Mouse (Mus musculus) embryonic facial prominence, embryonic 13.5 days (tissue): ENCODE results near the gene Capzb. TPM values are rescaled to one million over a fixed set of nuclear protein-coding genes. Genes with fewer than 3 reads are reported as not detected.

Experiments used
- ATAC-seq: fragments of 200-750 bp; cut with Nextera tagmentation; 2 replicates; pipeline ENCODE4 v1.8.0; 2017; ENCODE audit warnings: low read depth; ENCODE audit not compliant: insufficient number of reproducible peaks, insufficient read depth, low FRiP score, low TSS enrichment
- H3K27ac ChIP-seq: fragments of 300-500 bp; sonication (generic); 2 replicates; pipeline ENCODE4 v1.5.1; 2015; ENCODE audit warnings: moderate library complexity, mild to moderate bottlenecking, inconsistent platforms
- H3K27me3 ChIP-seq: fragments of 300-500 bp; sonication (generic); 2 replicates; pipeline ENCODE4 v1.6.1; 2015; ENCODE audit warnings: mild to moderate bottlenecking, inconsistent platforms
- H3K36me3 ChIP-seq: fragments of 300-500 bp; sonication (generic); 2 replicates; pipeline ENCODE4 v1.6.1; 2015; ENCODE audit warnings: mild to moderate bottlenecking, inconsistent platforms
- H3K4me1 ChIP-seq: fragments of 300-500 bp; sonication (generic); 2 replicates; pipeline ENCODE4 v1.6.1; 2015; ENCODE audit warnings: inconsistent platforms
- H3K4me2 ChIP-seq: fragments of 300-500 bp; sonication (generic); 2 replicates; pipeline ENCODE4 v1.6.1; 2015; ENCODE audit warnings: moderate library complexity, mild to moderate bottlenecking, inconsistent platforms
- H3K4me3 ChIP-seq: fragments of 300-500 bp; sonication (generic); 2 replicates; pipeline ENCODE4 v1.5.1; 2015; ENCODE audit warnings: mild to moderate bottlenecking, inconsistent platforms
- H3K9ac ChIP-seq: fragments of 300-500 bp; sonication (generic); 2 replicates; pipeline ENCODE4 v1.6.1; 2015; ENCODE audit warnings: mild to moderate bottlenecking, inconsistent platforms
- H3K9me3 ChIP-seq: fragments of 300-500 bp; sonication (generic); 2 replicates; pipeline ENCODE4 v1.6.1; 2016; ENCODE audit warnings: inconsistent platforms
- WGBS: fragments of 180-500 bp; shearing (Covaris S2); methylation state at CpG from one replicate; pipeline ENCODE4 v1.1.7; 2015; ENCODE audit warnings: mixed read lengths; 5-methylcytosine and 5-hydroxymethylcytosine counted together
- polyA plus RNA-seq: library from polyadenylated mRNA; unstranded; fragments of >200 nt; fragmentation: Nextera tagmentation; extraction: Ambion mirVana; gene quantifications from 2 replicates; pipeline ENCODE4 v1.2.1, GENCODE M21; 2015

Capzb gene
- polyA plus RNA-seq, 1 experiment from 2014 or later: 424 TPM

DNA sequence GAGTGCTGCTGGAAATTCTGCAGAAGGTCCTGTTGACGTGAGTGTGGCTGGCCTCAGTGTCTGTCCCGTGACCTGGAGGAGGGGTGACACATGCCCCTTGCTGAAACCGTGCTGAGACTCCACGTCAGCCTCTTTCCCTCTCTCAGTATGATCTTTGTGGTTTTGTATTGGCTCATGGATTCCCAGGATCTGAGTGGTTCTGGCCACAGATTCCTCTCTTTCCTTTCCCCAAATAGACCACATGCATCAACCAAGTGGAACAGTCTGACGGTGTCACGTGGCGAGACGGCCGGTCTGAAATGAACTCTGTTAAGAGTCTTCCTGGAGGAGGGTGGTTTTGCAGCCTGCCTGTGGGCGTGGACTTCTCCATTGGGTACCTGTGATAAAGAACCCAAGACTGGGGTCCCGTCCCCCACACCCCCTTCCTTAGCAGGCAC is 21.3 kb downstream of the Capzb start:
- no peak overlapping the region for H3K4me3 ChIP-seq
- peaks cover 99% of the 10 kb centered on the region for H3K4me1 ChIP-seq
- H3K36me3 ChIP-seq: 0 out of 2 replicates have a peak, but pooled peaks cover 3% of the 10 kb centered on the region
- no peaks in the 10 kb centered on the region for H3K9me3 ChIP-seq
- no peaks in the 10 kb centered on the region for H3K27me3 ChIP-seq
- ATAC-seq: peak; percentile 65
- H3K4me2 ChIP-seq: peak overlapping the region; percentile 36
- 27% methylated on average over 11 of the region's 11 CpGs for WGBS
- H3K9ac ChIP-seq: 0 out of 2 replicates have a peak overlapping the region, but pooled peaks have one; percentile 44
- H3K27ac ChIP-seq: peak overlapping the region; percentile 92

DNA sequence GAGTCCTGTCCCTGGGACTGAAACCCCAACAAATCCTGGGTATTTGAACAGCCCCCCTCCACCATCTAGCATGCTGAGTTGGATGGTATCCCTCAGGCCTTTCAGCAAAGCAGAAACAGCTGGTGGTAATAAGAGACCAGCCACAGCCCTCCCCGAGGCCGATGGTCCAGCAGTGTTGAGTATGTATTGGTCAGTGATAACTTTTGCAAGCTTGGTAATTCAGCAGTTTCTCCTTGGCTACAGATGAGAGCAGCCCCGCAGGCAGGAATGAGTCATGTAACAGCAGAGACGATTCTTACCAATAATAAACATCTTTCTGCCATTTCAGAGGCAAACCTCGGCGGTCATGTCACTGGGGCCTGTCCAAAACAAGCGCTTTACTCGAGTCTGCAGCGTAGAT is 23.9 kb downstream of the Capzb start:
- WGBS: 29% methylated on average over 9 of the region's 9 CpGs
- peak overlapping the region; percentile 76 for H3K27ac ChIP-seq
- H3K36me3 ChIP-seq: 0 out of 2 replicates have a peak, but pooled peaks cover 3% of the 10 kb centered on the region
- H3K4me2 ChIP-seq: peak overlapping the region; percentile 20; the same call in 1 of the 2 replicates
- peaks cover 85% of the 10 kb centered on the region for H3K4me1 ChIP-seq
- H3K9me3 ChIP-seq: no peaks in the 10 kb centered on the region
- H3K27me3 ChIP-seq: no peaks in the 10 kb centered on the region
- no peak overlapping the region for H3K4me3 ChIP-seq
- ATAC-seq: no peak
- H3K9ac ChIP-seq: 0 out of 2 replicates have a peak overlapping the region, but pooled peaks have one; percentile 37

DNA sequence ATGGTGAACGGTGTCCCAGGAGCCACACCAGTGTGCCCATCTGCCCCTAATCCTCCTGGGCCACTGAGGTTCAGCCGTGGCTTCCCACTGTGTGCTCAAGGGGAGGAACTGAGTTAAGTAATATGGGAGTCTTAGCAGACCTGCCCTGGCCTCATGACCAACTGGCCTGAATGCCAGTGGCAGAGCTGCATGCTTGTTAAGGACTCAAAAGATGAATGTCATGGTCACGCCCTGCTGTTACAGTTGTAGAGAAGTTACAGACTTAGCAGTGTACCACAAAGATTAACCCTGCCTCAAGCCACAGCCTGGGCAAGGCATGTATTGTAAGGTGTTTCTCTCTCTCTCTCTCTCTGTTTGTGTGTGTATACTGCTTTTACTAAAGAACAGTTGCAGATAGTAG is 25.8 kb downstream of the Capzb start:
- Histone ChIP-seq H3K9me3 (no peaks in the 10 kb centered on the region), H3K4me3 (no peak overlapping the region), H3K9ac (no peak overlapping the region), H3K27me3 (no peaks in the 10 kb centered on the region), H3K27ac (no peak overlapping the region), H3K4me1 (peaks cover 80% of the 10 kb centered on the region), H3K4me2 (no peak overlapping the region), H3K36me3 (no peaks in the 10 kb centered on the region)
- WGBS: 71% methylated on average over 3 of the region's 3 CpGs
- no peak for ATAC-seq

DNA sequence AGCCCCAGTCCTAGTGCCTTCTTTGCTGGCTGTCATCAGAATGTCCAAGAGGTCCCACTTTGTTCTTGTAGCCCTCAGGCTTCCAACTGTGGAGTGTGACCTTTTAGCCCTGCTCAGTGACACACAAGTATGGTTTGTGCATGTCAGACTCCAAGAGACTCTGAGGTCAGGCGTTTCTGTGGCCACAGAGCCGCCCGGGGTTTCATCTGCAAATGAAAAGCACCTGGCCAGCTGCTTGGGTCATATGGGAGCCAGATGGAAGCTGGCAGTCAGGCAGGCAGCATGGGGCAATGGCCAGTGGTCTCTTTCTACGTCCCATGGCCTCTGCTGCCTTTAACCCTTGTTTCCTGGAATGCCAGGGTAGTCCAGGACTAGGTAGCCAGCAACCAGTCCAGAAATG is 27.0 kb downstream of the Capzb start:
- H3K4me2 ChIP-seq: no peak overlapping the region
- H3K27ac ChIP-seq: no peak overlapping the region
- H3K9ac ChIP-seq: no peak overlapping the region
- no peak overlapping the region for H3K4me3 ChIP-seq
- peaks cover 69% of the 10 kb centered on the region for H3K4me1 ChIP-seq
- WGBS: 29% methylated on average over 4 of the region's 4 CpGs
- no peaks in the 10 kb centered on the region for H3K27me3 ChIP-seq
- ATAC-seq: no peak
- H3K9me3 ChIP-seq: no peaks in the 10 kb centered on the region
- H3K36me3 ChIP-seq: no peaks in the 10 kb centered on the region

DNA sequence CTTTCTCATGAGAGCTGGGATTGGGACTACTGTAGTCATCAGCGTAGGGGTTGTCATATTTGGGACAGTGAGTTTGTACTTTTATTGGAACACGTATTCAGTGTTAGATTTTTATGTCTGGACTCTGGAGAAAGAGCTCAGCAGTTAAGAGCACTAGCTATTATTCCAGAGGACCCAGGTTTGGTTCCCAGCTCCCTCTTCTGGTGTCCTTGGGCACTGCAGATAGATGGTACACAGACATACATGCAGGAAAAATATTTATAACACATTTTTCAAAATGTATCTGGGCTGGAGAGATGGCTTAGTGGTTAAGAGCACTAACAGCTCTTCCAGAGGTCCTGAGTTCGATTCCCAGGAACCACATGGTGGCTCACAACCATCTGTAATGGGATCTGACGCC is 28.3 kb downstream of the Capzb start:
- 95% methylated on average over 4 of the region's 4 CpGs for WGBS
- H3K4me2 ChIP-seq: no peak overlapping the region
- ATAC-seq: no peak
- no peak overlapping the region for H3K27ac ChIP-seq
- H3K27me3 ChIP-seq: no peaks in the 10 kb centered on the region
- no peak overlapping the region for H3K9ac ChIP-seq
- no peak overlapping the region for H3K4me3 ChIP-seq
- H3K9me3 ChIP-seq: no peaks in the 10 kb centered on the region
- peaks cover 61% of the 10 kb centered on the region for H3K4me1 ChIP-seq
- peaks cover 5% of the 10 kb centered on the region for H3K36me3 ChIP-seq

DNA sequence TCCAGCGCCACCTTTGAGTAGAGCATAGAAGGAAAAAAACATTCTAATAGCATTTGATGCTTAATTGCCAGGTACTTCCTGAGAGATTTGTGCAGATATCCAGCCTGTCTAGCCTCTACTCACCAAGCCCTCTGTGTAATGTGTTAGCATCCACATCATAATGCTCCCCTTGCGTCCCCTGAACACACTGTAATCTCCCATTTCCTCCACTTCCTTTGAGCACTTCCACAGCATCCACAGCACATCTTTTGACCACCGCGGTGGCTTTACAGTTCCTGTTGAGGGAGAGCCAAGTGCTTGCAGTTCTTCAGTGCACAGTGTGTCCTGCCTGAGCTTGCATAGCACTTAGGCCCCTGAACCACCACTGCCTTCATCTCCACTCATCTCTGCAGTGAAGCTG is 29.1 kb downstream of the Capzb start:
- no peak overlapping the region for H3K9ac ChIP-seq
- no peak overlapping the region for H3K4me2 ChIP-seq
- H3K4me3 ChIP-seq: no peak overlapping the region
- H3K27ac ChIP-seq: no peak overlapping the region; the same call in 1 of the 2 replicates
- peaks cover 11% of the 10 kb centered on the region for H3K36me3 ChIP-seq
- no peak for ATAC-seq
- peaks cover 57% of the 10 kb centered on the region for H3K4me1 ChIP-seq
- 87% methylated on average over 4 of the region's 4 CpGs for WGBS
- no peaks in the 10 kb centered on the region for H3K9me3 ChIP-seq
- no peaks in the 10 kb centered on the region for H3K27me3 ChIP-seq

DNA sequence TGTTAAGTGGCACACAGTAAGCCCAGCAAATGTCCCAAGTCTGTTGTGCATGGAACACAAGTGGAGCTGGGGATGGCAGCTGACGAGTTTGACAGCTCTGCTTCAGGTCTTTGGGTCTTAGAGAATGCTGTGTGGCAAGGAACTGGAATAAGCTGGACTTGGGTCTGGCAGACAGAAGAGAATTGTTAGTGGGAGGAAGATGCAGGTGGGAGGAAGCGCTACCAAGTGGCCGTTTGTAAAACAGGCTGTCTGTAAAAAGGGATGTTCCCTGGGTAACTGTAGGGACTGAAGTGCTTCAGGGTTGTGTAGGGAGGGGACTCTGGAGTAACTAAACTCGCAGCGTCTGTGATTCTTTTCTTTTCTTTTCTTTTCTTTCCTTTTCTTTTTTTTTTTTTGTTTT is 32.4 kb downstream of the Capzb start:
- H3K4me2 ChIP-seq: no peak overlapping the region
- no peak for ATAC-seq
- WGBS: 74% methylated on average over 5 of the region's 5 CpGs
- no peaks in the 10 kb centered on the region for H3K27me3 ChIP-seq
- H3K36me3 ChIP-seq: peaks cover 11% of the 10 kb centered on the region
- no peak overlapping the region for H3K9ac ChIP-seq
- no peaks in the 10 kb centered on the region for H3K9me3 ChIP-seq
- no peak overlapping the region for H3K4me3 ChIP-seq
- H3K4me1 ChIP-seq: peaks cover 55% of the 10 kb centered on the region
- H3K27ac ChIP-seq: 0 out of 2 replicates have a peak overlapping the region, but pooled peaks have one; percentile 2

DNA sequence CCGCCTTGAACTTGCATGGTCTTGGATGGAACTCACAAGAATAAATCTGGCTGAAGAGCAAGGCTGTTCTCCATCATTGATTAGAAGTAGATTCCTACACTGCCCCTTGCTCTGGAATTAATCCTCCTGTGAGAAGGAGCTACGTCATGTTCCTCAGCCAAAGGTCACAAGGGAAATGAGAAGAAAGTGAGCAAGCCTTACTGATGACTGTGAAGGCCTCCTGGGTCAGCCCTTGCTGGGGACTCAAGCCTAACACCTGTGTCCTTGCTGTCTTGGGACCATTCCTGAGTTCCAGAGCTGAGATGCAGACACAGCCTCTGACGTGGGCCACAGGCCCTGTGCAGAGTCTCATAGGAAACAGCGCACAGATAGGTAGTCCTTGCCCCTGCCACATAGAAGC is 33.2 kb downstream of the Capzb start:
- no peak overlapping the region for H3K4me2 ChIP-seq
- no peak overlapping the region for H3K9ac ChIP-seq
- peaks cover 63% of the 10 kb centered on the region for H3K4me1 ChIP-seq
- ATAC-seq: no peak
- no peaks in the 10 kb centered on the region for H3K27me3 ChIP-seq
- peaks cover 11% of the 10 kb centered on the region for H3K36me3 ChIP-seq
- WGBS: 84% methylated on average over 4 of the region's 4 CpGs
- no peaks in the 10 kb centered on the region for H3K9me3 ChIP-seq
- H3K27ac ChIP-seq: no peak overlapping the region
- H3K4me3 ChIP-seq: no peak overlapping the region

DNA sequence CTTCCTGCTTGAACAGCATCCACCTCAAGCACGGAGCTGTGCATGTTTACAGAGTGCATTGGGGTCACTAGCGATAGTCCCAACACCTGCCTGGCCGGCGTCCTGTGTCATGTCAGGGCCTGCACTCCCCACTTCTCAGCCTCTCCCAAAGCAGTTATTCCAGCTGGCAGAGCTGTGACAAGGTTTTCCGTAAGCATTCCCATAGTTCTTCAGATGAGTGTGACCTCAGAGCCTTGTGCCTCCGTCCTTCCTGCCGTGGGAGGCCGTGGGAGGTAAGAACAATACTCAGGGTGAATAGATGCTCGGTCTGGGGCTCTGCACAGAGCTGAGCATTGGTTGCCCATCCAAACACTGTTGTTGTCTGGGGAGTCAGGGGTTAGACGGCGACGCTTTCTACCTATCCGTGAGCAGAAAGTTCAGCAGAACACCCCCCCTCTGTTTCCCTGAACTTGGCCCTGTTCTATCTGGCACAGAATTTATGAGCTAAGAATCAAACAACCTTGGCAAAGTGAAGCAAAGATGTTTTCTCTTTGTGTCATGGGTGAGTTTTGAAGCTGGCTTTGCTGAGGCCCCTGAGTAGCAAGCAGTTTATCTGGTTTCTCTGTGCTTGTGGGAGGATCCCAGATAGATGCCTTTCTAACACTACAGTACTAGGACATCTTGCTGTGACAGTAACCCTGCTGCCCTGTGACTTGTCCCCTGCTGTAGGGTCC is 34.0 kb downstream of the Capzb start:
- no peak for ATAC-seq
- H3K9me3 ChIP-seq: no peaks in the 10 kb centered on the region
- peaks cover 11% of the 10 kb centered on the region for H3K36me3 ChIP-seq
- WGBS: 81% methylated on average over 13 of the region's 13 CpGs
- H3K9ac ChIP-seq: 0 out of 2 replicates have a peak overlapping the region, but pooled peaks have one; percentile 32
- H3K27me3 ChIP-seq: no peaks in the 10 kb centered on the region
- peaks cover 68% of the 10 kb centered on the region for H3K4me1 ChIP-seq
- H3K4me3 ChIP-seq: no peak overlapping the region
- no peak overlapping the region; the same call in 1 of the 2 replicates for H3K27ac ChIP-seq
- H3K4me2 ChIP-seq: no peak overlapping the region

DNA sequence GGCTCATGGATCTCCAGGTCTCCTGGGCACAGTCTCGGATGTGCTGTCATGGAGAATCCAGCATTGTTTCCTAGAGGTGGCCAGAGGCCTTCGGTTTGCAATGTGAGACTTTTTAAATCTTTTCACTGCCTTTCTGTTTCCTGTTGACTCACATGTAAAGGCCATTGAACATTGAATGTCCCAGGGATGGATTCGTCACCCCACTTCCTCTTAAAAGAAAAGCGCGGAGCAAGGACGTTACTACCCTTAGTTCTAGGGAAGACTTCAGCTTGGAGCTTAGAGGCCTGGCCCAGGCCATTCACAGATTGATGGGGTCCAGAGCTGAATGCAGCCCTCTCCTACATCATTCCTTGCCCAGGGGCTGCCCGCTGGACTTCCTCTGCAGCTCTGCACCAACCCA is 35.2 kb downstream of the Capzb start:
- no peak overlapping the region for H3K4me3 ChIP-seq
- H3K27ac ChIP-seq: no peak overlapping the region
- peaks cover 11% of the 10 kb centered on the region for H3K36me3 ChIP-seq
- no peak overlapping the region for H3K9ac ChIP-seq
- H3K9me3 ChIP-seq: no peaks in the 10 kb centered on the region
- no peaks in the 10 kb centered on the region for H3K27me3 ChIP-seq
- 72% methylated on average over 7 of the region's 7 CpGs for WGBS
- peaks cover 72% of the 10 kb centered on the region for H3K4me1 ChIP-seq
- no peak for ATAC-seq
- no peak overlapping the region for H3K4me2 ChIP-seq

DNA sequence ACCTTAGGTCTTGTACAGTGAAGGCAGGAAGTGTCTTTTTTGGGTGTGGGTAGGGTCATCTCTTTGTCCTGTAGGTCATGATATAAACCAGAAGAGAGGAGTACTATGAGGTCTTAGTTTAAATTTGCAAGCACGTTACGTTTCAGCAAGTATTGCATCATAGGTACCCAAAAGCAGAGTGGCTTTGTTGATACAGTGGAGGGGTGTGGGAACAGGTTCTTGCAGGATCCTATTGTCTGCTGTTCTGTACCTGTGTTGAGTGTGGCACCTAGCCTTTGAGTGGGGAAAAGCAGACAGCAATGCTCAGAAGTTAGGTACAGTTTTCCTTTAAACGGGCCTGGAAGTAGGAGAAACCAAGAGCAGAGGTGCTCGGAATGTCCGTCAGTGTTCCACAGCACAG is 36.6 kb downstream of the Capzb start:
- no peak overlapping the region for H3K4me3 ChIP-seq
- no peaks in the 10 kb centered on the region for H3K9me3 ChIP-seq
- ATAC-seq: no peak
- no peaks in the 10 kb centered on the region for H3K27me3 ChIP-seq
- WGBS: 77% methylated on average over 5 of the region's 5 CpGs
- peaks cover 68% of the 10 kb centered on the region for H3K4me1 ChIP-seq
- peaks cover 15% of the 10 kb centered on the region for H3K36me3 ChIP-seq
- peak overlapping the region; percentile 2; the same call in 1 of the 2 replicates for H3K9ac ChIP-seq
- no peak overlapping the region for H3K4me2 ChIP-seq
- no peak overlapping the region for H3K27ac ChIP-seq

DNA sequence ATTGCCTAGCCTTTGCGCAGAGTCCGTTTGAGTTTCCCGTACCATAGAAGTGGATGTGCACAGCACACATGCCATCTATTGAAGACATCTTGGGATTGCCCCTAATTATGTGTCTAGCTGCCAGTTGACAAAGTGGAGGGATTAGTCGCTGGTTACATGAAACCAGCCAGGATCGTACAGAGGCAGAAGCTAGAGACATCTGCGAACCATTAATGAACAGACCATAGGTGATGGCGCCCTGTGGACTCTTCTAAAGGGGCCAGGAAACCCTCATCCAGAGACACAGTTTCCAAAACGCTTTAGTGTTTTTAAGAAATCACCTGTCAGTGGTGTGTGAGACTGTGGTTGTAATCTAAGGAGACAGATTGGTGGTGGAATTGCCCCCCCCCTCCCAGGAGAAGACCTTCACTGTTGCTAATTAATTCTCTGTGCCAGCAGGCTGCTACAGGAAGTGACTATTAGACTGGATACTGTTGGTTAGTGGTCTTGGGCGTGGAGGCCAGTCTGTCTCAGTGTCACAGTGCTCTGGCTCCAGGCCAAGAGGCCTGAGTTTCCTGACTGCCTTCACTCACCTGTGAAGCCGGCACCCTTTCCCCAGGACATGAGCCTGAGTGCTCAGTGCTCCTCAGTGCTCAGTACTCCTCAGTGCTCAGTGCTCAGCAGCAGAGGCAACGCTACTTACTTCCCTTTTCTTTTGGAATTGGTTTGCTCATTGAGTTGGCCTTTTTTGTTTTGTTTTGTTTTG is 37.8 kb downstream of the Capzb start:
- no peak overlapping the region for H3K9ac ChIP-seq
- no peak for ATAC-seq
- peaks cover 68% of the 10 kb centered on the region for H3K4me1 ChIP-seq
- peak overlapping the region; percentile 33; the same call in 1 of the 2 replicates for H3K27ac ChIP-seq
- no peak overlapping the region for H3K4me2 ChIP-seq
- H3K27me3 ChIP-seq: no peaks in the 10 kb centered on the region
- H3K4me3 ChIP-seq: no peak overlapping the region
- 27% methylated on average over 11 of the region's 11 CpGs for WGBS
- peaks cover 15% of the 10 kb centered on the region for H3K36me3 ChIP-seq
- no peaks in the 10 kb centered on the region for H3K9me3 ChIP-seq
